ENCODE assay signal across 8 mouse cellular contexts in the genomic region with DNA sequence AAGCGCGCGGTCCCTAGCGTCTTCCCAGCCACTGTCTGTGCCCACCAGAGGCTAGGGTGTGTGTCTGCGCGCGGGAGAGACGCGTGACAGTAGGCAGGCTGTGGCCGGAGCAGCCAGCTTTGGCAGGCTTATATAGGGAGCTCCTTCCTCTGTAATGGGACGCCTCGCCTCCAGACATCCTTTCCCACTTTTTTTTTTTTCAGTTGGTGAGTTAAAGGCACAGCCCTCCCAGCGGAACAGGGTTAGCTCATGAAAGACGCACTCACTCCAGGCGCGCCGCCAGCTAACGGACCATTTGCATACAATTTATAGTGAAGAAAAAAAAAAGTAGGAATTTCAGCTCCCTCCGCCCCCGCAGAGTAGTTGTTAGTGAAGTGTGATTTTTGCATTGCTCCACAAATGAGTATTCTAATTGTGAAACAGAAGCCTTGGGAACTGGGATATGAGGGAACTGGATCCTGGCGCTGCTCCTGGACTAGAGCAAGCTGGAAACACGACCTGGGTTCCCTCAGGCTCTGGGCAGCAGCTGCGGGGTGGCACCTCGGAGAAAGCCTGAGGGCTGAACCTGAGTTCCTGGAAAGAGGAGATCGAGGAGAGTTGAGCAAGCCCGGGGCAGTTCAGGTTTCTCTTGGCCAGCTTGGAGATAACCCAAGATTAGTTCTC. TPM values are rescaled to one million over a fixed set of nuclear protein-coding genes. Genes with fewer than 3 reads are reported as not detected.
DNase-seq lines count a peak whose midpoint lies in the region; ATAC-seq and TF ChIP-seq lines count a peak whose summit lies in the region.

A gene (minus strand): TSS at position 185 of the 663 bp plus-strand sequence.

- in situ Hi-C loops in ES-E14 (cut with MboI; ENCODE audit: low sequenced_read_pairs in 2 of 2, unreplicated experiment in 2 of 2), result no loop called here

- peaks cover 12% of the 10 kb centered on the region for H3K27me3 ChIP-seq in hindbrain, embryonic 14.5 days (ENCODE audit: control insufficient read depth, insufficient read depth, low read length)
- H3K27me3 ChIP-seq in lung, embryonic 16.5 days (ENCODE audit: control insufficient read depth, insufficient read depth, low read depth, low read length), result no peaks in the 10 kb centered on the region

- whole genome bisulfite sequencing in hindbrain, embryonic 14.5 days, result under 1% methylated on average over 26 of the region's 26 CpGs
- 1% methylated on average over 26 of the region's 26 CpGs for WGBS in lung, embryonic 16.5 days

- peak within 1 kb of the TSS; percentile 43 to 48; a peak in 3 of 4 replicates for H3K4me3 ChIP-seq in ES-E14 (ENCODE audit: insufficient read depth in 1 of 2, low read depth in 1 of 2, low read length in 2 of 2, poor library complexity in 1 of 2, severe bottlenecking in 1 of 2)
- H3K4me3 ChIP-seq in hindbrain, embryonic 14.5 days (replicated peaks; ENCODE audit: low read length), result peak within 1 kb of the TSS; percentile 31
- H3K4me3 ChIP-seq in lung, embryonic 16.5 days (ENCODE audit: low read length), result peak within 1 kb of the TSS; percentile 48

- peak within 1 kb of the TSS; percentile 61 for H3K4me2 ChIP-seq in hindbrain, embryonic 14.5 days (replicated peaks)
- H3K4me2 ChIP-seq in lung, embryonic 16.5 days (ENCODE audit: low read depth, low read length), result peak within 1 kb of the TSS; percentile 61

- ATAC-seq in hindbrain, embryonic 14.5 days (ENCODE audit: low FRiP score), result peak; percentile 83
- ATAC-seq in lung, embryonic 16.5 days (ENCODE audit: low read depth), result peak; percentile 93

- H3K9ac ChIP-seq in ES-E14 (ENCODE audit: insufficient read depth, low read depth, low read length, poor library complexity, severe bottlenecking), result peak within 1 kb of the TSS; percentile 42; the same call in 1 of the 2 replicates
- H3K9ac ChIP-seq in hindbrain, embryonic 14.5 days, result peak within 1 kb of the TSS; percentile 43
- peak within 1 kb of the TSS; percentile 63 for H3K9ac ChIP-seq in lung, embryonic 16.5 days (ENCODE audit: low read length)

- H3K9me3 ChIP-seq in ES-E14 (ENCODE audit: control insufficient read depth, insufficient read depth, low read depth, low read length), result no peaks in the 10 kb centered on the region
- H3K9me3 ChIP-seq in hindbrain, embryonic 14.5 days (ENCODE audit: control insufficient read depth, low read length), result no peaks in the 10 kb centered on the region
- no peaks in the 10 kb centered on the region for H3K9me3 ChIP-seq in lung, embryonic 16.5 days (ENCODE audit: control insufficient read depth, low read length)

- H3K4me1 ChIP-seq in ES-E14 (ENCODE audit: control insufficient read depth in 2 of 2, insufficient read depth in 2 of 2, low read length in 2 of 2, poor library complexity in 1 of 2), result peaks cover 0 to 2% of the 10 kb centered on the region in 2 experiments; a peak in 1 of 4 replicates
- H3K4me1 ChIP-seq in hindbrain, embryonic 14.5 days (replicated peaks; ENCODE audit: control insufficient read depth, insufficient read depth, low read length), result peaks cover 18% of the 10 kb centered on the region
- peaks cover 8% of the 10 kb centered on the region for H3K4me1 ChIP-seq in lung, embryonic 16.5 days (replicated peaks; ENCODE audit: control insufficient read depth, insufficient read depth, low read length)

- peak; percentile 26 for DNase-seq in ES-E14 (ENCODE audit: low read depth, low spot score)
- peak; percentile 14 to 38 for DNase-seq in cerebellum, postnatal 25 days
- peak; percentile 66 for DNase-seq in gastrocnemius, adult 18-20 months (ENCODE audit: low spot score)
- DNase-seq in hindbrain, embryonic 14.5 days (ENCODE audit: low spot score), result peak; percentile 74
- DNase-seq in layer of hippocampus, postnatal 14 days (ENCODE audit: low spot score in 2 of 2), result peak; percentile 31 to 59
- DNase-seq in right cerebral cortex, postnatal 14 days, result peak; percentile 86
- DNase-seq in thymus, postnatal 25 days, result no peak

- no peaks in the 10 kb centered on the region for H3K36me3 ChIP-seq in ES-E14 (ENCODE audit: control insufficient read depth, insufficient read depth, low read length, poor library complexity, severe bottlenecking)
- no peaks in the 10 kb centered on the region for H3K36me3 ChIP-seq in hindbrain, embryonic 14.5 days (replicated peaks; ENCODE audit: control insufficient read depth, insufficient read depth)
- H3K36me3 ChIP-seq in lung, embryonic 16.5 days (ENCODE audit: control insufficient read depth, insufficient read depth, low read length), result no peaks in the 10 kb centered on the region

- H3K27ac ChIP-seq in ES-E14 (ENCODE audit: insufficient read depth, low read depth, low read length, poor library complexity, severe bottlenecking), result no peak within 1 kb of the TSS
- peak within 1 kb of the TSS; percentile 8; the same call in 1 of the 2 replicates for H3K27ac ChIP-seq in hindbrain, embryonic 14.5 days
- no peak within 1 kb of the TSS for H3K27ac ChIP-seq in lung, embryonic 16.5 days (ENCODE audit: low read length)

TF ChIP-seq in ES-E14, 5 proteins besides CTCF, POLR2A, EP300 and RAD21:
- TF ChIP-seq ZNF384 (IDR thresholded peaks at IDR 0.05; ENCODE audit: low read depth, low read length) (peak; percentile 78), CHD2 (IDR thresholded peaks at IDR 0.05; ENCODE audit: low read depth, low read length) (no peak)
TF ChIP-seq in ES-E14: peak in this region for 1.

RNA-seq across cellular contexts. Expression of the gene that starts here (rescaled TPM):
- 4.8 and 31.3 TPM in 2 replicates for total RNA-seq in ES-E14 (2012; rRNA removed)
- 1 to 10 TPM; 1.0 to 3.7 TPM for total RNA-seq in gastrocnemius, adult 18-20 months (2021)
- polyA plus RNA-seq in hindbrain, embryonic 14.5 days (2014; fragmentation: Nextera tagmentation; extraction: Ambion mirVana), result 73.3 and 84.1 TPM in 2 replicates
- total RNA-seq in layer of hippocampus, postnatal 14 days (2021), result 10 to 100 TPM; 15.9 to 18.7 TPM
- 41.8 and 45.2 TPM in 2 replicates for polyA plus RNA-seq in lung, embryonic 16.5 days (2015; fragmentation: Nextera tagmentation; extraction: Ambion mirVana)
